Mouse (Mus musculus) brain, embryonic 14.5 days (tissue): Measurements from ENCODE around the gene Pgpep1l.

Source experiments
- CTCF ChIP-seq: fragments of 200-500 bp; IDR thresholded peaks from 2 replicates; pipeline ENCODE4 v1.5.1; 2012; ENCODE audit warnings: inconsistent platforms, mild to moderate bottlenecking, moderate library complexity, borderline replicate concordance; ENCODE audit not compliant: insufficient read depth, insufficient read length; ENCODE audit errors: extremely low read depth
- POLR2A ChIP-seq: fragments of 200-500 bp; IDR thresholded peaks from 2 replicates; pipeline ENCODE4 v1.6.1; 2012; ENCODE audit warnings: mild to moderate bottlenecking, inconsistent platforms, borderline replicate concordance; ENCODE audit not compliant: poor library complexity, insufficient read depth, insufficient read length, severe bottlenecking; ENCODE audit errors: extremely low read depth

DNA sequence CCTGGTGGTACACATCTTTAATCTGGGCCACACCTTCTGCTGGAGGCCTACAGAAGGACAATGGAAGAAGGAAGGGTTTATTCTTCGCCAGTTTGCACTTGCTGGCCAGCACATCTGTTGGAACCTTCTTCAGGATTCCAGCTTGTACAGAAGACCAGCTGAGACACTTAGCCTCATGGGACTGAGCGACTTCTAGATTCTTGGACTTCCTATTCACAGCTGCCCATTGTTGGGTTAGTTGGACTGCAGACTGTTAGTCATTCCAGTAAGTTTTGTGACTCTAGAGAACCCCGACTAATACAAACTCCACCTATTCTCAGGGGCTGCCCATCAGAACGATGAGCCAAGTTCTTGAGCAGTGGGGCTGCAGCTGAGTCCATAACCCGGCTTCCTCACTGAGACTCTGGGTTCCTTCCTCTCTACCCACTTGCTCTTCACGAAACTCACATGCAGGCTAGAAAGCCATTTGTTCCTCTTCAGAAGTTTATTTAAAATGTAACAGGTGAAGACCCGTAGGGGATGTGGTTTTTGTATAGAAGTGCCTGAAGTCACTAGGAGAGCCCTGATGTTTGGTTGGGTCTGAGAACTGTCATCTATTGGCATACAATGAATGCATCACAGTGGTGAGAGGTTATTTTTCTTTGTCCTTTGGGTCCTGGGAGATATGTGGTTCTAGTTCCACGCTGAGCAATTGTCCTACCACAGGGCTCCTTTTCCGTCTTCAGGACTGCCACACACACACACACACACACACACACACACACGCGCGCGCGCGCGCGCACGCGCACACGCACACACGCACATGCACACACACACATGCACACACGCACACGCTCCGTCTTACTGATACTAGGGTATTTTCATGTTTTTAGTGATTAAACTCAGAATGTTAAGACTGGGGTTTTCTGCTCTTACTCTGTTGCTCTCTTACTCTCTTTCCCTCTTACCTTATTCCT lies 22.8 kb upstream of the Pgpep1l start:
- TF ChIP-seq CTCF (no peak), POLR2A (no peak)
